Mouse (Mus musculus): ENCODE measurements at regions not wholly inside any gene's neighbourhood (a gene's known extent, or its start where the extent isn't known, plus 50 kb on each side); places are given as distances from the start of the nearest gene placed in this dataset.

- no peak for TF ChIP-seq CTCF (IDR thresholded peaks at IDR 0.05)
- Histone ChIP-seq H3K4me3 (no peak overlapping the region), H3K27ac (no peak overlapping the region)
- DNase-seq: no peak
- intact Hi-C loops (cut with DNase I): no loop called here
Measured at GRCm38 (mm10) chr1:168068920-168069590, 363.0 kb downstream of the Pbx1 start.
